Mouse (Mus musculus) left cerebral cortex, postnatal 14 days (tissue): ENCODE measurements at regions not wholly inside any gene's neighbourhood (a gene's known extent, or its start where the extent isn't known, plus 50 kb on each side); places are given as distances from the start of the nearest gene placed in this dataset.

Source experiments
- DNase-seq, 2 experiments: peaks; one replicate each; pipeline ENCODE4 v3.0.0; 2021 to 2022; ENCODE audit warnings: low spot score in 2 of 2, mixed read lengths in 1 of 2
- intact Hi-C: fragments of 180-260 bp; cut with DNase I; formaldehyde crosslinking; loops from one replicate; pipeline ENCODE4 v1.15.1; 2025

DNA sequence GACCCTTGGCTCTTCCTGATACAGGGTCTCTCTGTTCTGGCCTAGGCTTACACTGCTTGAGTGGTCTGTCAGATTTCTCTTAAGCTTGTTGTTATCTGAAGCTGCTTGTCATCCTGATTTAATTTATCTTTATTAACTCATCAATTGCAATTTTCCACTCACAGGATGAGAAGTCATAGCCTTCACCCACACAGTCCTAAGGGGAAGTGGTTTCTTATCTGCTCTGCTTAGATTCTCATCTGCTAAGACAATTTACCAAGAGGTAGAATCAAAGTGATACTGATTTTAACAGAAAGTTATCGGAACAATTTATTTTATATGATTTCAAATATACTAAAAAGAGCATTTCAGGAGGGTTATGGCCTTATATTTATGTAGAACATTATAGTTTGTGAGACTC, 249.4 kb downstream of the Mex3b start:
- intact Hi-C loops, result no loop called here
- no peak for DNase-seq

DNA sequence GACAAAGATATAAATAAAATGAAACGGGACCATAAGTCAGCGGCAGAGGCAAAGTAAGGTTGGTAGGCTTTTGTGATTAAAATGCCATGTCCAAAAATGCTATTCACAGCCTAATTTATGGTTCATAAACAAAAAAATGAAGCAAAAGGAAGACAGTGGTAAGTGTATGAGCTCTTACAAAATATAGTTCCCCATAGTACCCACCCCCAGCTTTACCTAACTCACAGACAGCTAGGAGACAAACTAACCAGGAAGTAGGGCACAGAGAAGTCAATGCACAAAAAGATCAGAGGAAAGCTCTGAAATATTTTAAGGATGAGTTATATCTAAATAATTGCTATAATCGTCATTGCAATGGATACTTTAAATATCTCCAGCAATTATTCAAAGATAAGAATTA, 249.9 kb downstream of the Mex3b start:
- DNase-seq, result no peak
- intact Hi-C loops, result no loop called here

DNA sequence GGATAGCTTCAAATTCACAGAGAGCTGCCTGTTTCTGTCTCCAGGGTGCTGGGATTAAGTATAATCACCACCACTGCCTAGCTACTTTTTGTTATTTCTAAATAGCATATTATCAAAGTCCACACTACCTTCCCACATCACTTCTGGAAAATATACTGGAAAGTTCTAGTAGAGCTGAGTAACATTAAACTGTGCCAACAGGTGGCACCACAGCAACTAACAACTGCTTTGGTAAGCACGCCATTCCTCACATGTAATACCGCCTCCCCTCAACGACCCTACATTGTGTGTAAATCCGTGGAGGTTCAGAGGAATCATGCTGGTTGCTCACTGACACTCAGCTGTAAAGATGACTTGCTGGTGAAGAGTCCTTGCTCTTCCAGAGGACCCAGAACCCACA, 259.1 kb downstream of the Mex3b start:
- intact Hi-C loops, result no loop called here
- DNase-seq, result no peak

DNA sequence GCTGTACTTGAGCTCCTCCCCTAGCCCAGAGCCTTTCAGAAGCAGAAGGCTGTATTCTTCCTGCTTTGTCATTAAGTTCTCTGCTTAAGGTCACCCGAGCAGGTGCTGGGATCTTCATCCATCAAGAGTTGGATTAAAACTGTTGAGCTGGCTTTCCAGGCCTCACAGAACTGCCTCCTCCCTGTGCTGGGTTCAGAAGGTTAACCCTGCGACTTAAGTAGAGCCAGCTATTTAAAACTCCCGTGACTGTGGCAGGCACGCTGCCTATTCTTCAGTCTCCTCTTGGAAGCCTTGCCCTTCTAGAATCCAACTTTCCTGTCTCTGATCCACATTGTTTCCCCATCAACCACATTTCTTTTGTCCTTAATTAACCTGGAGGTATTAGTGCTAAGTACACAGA, 273.1 kb downstream of the Mex3b start:
- intact Hi-C loops, result loop anchor here (10.0 kb wide), 1 partner anchor 125 kb away; no protein-coding TSS in a partner anchor
- no peak for DNase-seq

DNA sequence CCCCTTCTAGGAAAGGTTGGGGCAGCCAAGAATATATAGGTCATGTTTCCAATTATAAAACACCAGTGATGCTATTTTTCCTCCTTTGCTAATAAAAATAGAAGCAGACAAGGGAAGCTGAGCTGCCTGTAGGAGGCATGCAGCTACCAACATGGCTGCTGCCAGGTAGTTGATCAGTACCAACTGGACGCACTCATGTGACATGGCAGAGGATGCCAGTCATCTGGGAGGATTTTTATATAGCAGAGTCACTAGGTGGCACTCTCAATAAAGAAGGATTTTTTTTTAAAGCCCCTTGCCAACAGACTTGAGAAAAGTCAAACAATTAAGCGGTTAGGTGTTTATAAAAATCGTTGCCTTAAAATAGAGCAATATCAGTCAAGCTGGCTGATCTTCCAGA, 273.5 kb downstream of the Mex3b start:
- no peak for DNase-seq
- intact Hi-C loops, result loop anchor here (10.0 kb wide), 1 partner anchor 126 kb away; no protein-coding TSS in a partner anchor

DNA sequence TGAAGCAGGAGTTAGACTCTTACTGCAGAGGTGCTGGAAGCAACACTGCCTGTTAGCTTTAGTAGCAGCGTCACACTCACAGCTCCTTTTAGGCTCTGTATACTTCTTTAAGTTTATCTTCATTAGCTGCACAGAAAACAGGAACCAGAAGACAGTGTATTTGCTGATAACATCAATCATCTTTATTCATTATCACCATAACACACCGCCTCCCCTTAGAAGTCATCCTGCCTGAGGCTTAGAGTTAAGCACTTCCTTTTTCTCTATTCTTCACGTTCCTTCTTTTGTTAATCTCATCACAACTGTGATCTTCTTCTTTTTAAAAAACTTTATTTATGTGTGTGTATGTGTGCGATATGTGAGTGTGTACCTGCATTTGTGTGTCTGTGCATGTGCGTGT, 276.9 kb downstream of the Mex3b start:
- DNase-seq, result no peak
- intact Hi-C loops, result loop anchor here (10.0 kb wide), 1 partner anchor 129 kb away; no protein-coding TSS in a partner anchor

DNA sequence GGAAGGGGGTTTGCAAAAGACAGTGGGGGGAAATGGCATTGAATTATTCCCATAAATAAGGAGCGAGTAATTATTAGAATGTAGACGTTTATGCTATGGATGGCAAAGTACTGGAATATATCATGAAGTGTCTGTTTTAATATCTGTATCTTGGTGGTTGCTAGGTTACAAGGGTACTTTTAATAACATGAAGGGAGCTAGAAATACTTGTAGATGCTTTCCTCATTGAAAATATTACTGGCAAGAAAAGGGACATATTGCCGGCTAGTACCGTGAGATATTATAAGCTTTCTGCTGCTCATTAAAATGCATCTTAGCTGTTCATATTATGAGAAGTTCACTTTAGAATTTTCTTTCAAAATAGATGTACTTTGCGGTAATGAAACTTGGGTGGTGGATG, 278.4 kb downstream of the Mex3b start:
- intact Hi-C loops, result loop anchor here (10.0 kb wide), 1 partner anchor 131 kb away; no protein-coding TSS in a partner anchor
- DNase-seq, result peak in 1 of 2 experiments; percentile 36

DNA sequence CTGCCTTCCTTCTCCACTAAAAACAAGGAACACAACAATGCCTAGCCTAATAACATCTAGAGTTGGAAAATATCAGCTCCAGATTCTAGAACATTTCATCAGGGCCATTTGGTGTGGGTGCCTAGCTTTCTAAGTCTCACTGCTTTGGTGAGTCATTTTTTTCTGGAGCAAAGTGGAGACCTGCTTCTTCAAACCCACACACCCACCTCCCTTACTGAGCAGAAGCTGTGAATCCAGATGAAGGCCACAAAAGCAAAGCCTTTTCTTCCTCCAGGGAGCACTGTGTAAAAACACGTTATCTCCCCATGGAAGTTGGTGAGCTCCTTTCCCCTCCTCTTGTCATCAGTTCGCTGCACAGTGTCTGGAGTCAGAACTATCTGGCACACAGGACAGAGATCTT, 294.1 kb downstream of the Mex3b start:
- DNase-seq, result no peak
- intact Hi-C loops, result no loop called here

DNA sequence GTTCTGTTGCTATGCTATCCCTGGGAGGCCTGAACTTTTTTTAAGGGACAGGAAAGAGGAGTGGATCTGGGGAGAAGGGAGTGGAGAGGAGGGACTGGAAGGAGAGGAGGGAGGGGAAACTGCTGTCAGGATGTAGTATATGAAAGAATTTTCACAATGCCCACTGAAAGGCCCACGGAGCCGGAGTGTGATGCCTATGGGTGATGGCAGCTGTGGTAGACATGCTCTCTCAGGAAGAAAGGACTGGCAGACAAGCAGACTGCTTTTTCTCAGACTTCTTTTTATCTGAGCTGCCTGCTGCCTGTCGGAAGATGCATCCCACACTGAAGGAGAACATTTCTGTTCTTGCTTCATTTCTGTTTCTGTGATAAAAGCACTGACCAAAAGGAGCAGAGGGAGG, 295.7 kb downstream of the Mex3b start:
- DNase-seq, result no peak
- intact Hi-C loops, result no loop called here

DNA sequence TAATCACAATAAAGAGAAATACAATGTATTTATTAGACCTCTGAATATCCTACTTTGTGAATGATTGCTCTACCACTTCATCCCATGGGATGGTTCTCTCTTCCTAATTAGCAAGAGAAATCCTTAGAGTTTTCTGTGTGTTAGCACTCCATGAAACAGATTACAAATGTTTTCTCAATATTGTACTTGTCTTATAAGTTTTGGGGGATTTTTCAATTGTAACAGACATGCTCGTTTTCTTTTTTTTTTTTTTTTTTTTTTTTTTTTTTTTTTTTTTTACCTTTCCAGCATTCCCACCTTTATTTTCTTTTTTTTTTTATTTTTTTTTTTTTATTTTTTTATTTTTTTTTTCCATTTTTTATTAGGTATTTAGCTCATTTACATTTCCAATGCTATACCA, 312.3 kb downstream of the Mex3b start:
- intact Hi-C loops, result no loop called here
- no peak for DNase-seq

DNA sequence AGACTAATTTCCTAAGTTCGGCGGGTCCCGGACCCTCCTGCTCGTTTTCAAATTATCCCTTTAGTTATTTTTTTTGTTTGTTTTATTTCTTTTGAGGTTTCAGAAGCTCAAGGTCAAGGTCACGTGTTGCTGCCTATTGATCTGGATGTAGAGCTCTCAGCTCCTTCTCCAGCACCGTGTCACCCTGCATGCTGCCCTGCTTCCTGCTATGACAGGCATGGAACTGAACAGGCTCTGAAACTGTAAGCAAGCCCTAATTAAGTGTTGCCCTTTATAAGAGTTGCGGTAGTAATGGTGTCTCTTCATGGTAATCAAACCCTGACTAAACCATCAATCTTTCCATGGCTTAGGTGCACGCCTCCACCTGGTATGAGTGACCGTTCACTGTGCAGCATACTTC, 319.2 kb downstream of the Mex3b start:
- no peak for DNase-seq
- intact Hi-C loops, result no loop called here

DNA sequence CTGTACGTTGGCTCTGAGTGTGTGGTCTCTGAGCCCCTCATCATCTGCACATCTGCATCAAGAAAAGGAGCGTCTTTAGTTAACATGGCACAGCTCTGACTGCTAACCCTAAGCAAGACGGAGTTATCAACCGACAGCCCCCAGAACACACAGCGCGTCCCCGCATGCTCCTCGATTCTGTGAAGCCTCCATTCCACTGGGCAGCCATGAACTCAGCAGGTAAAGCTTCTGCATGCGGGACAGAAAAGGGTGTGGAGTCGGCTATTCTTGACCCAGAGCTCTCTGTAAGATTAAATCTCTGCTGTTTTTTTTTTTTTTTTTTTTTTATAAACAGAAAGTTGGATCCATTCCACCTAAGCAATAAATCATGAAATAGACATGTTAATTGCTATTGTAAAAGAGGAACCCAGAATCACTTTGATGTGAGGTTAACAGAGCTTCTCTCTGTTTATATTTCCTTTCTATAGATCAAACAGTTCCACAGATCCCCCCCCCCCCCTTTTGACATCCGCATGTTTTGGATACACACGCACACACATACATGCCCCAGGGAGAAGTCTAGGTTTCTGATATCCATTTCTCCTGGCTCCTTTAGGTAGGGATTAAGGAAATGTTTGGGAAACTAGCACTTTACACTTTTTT, 328.9 kb downstream of the Mex3b start:
- no peak for DNase-seq
- intact Hi-C loops, result no loop called here

DNA sequence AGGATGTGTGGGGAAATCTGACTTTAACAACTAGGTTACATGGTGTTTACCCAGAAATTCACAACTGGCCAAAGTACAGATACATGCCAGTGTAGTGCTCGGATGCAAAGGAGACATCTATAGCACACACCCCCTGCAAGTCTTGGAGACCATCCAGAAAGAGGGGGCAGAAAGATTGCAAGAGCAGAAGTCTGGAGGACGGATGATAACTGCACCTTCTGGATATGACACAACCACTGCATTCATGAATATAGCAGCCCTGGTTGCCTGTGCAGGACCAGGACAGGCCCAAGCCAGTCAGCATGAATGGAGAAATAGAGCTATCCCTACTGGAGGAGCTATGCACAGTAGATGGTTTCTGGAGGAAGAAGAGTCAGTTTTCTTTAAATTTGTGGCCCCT, 330.4 kb downstream of the Mex3b start:
- peak in 1 of 2 experiments; percentile 12 for DNase-seq
- intact Hi-C loops, result no loop called here

DNA sequence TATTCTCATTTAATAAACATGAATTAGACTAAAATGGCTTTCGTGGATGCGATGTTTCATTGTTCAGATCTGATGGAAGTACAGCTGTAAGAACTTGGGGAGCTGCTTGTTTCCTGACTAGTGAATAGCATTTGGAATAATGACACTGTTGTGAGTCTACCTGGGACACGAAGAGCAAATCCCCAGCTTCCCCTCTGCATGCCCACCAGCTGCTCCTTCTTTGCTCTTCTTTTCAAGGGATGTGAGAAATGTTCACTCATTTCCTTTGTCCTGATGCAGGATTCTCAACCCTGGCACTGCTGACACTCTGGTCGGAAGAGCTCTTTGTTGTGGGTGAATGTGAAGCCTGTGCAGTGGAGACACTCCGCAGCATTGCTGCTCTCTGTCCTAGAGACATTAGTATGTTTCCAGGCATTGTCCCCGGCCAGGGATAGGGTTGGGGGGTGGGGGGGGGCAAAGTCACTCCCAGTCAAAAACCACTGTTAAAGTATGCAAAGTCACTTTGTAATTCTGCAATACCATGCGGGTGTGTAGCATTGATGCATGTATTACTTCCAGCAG, 334.1 kb downstream of the Mex3b start:
- DNase-seq, result no peak
- intact Hi-C loops, result no loop called here

DNA sequence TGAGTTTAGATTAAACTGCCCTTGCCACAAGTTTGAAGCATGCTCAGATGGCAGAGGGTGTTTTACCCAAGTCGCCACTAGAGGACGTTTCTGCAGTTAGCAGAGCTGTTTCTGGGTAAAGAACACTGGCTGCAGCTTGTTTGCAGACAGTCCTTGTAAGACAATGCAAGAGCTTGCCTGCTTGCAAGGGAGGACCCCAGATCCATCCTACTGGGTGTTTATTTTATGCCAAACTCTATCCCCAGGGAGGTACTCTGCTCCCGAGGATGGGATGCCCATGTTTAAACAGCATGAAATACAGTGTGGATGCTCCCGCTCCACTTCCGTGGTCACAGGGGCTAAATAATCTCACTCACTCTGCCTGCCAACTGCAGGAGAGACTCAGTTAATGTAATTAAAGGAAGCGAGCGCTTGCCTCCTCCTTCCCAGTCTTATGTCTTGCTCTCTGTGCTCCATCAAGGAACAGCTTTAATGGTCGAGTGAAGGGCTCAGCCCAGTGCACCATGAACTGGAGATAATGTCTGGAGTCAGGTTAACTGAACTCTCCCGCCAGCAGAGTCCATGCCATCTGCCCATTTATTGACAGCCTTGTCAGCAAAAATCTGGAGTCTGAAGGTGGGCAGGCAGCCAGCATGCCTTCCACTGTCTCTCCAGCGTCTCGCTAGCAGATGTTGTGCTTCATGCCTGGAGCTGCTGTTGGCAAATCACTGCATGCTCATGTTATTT, 334.8 kb downstream of the Mex3b start:
- DNase-seq, result peak; percentile 73 to 85
- intact Hi-C loops, result no loop called here

DNA sequence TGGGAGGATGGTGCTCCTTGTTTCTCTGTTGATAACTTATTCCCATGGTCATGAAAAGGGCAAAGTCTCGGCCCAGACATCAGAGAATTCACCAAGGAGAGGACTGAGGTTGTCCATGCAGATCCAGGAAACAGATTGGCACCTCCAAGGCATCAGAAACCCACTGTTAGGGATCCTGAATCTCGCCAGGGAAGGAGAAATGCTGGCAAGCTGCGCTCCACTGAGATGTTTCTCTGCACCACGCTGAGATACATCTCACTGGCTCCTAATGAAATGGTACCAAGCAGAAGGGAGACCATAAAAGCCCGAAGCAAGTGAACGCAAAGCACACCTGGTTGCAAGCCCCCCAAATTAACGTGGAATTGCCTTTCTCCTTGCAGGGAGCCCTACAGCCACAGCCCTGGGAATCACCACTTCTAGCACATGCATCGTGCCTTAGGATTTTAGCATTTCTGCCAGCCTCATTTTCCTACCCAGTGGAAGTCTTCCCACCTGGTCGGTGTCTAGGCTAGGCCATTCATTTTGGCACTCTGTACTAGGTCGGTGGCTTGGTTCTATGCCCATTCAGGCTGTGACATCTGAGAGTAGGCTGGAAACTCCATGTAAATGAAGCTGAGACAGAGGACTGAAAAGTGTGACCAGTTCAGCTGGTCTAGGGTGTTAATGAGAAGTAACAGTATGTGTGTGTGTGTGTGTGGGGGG, 336.3 kb downstream of the Mex3b start:
- intact Hi-C loops, result no loop called here
- no peak for DNase-seq

DNA sequence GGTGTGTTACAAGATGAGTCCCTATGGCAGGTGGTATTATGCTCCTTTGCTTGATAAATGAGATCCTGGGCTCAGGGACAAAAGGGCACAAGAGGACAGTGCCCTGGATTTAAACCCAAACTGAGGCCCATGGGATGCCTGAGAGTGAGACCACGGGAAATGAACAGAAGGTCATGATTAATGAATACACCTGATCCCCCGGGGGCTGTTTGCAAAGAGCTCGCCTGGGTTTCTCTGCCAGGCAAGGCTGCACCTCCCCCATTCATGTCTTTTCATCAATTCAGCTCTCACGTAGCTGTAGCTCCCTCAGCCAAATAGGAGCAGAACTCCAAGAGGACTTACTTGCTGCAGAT, 336.9 kb downstream of the Mex3b start:
- intact Hi-C loops, result no loop called here
- no peak for DNase-seq

DNA sequence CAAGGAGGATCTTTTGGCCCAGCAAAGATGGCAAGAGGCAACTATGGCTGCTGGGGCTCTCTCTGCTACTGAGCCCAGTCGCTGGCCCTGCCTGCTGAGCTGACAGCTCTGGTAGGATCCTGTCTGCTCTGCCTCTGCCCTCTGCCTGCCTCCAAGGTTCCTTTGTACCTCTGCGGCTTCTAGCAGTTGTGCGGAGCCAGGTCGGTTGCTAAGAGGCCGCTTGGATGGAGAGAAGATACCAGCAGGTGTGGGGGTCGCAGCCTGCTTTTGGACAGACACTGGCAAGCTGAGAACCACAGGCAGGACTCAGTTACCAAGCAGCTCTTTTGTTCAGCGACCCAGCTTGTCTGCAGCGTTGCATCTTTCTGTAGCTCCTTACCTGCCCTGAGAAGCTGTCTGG, 337.6 kb downstream of the Mex3b start:
- intact Hi-C loops, result no loop called here
- no peak for DNase-seq

DNA sequence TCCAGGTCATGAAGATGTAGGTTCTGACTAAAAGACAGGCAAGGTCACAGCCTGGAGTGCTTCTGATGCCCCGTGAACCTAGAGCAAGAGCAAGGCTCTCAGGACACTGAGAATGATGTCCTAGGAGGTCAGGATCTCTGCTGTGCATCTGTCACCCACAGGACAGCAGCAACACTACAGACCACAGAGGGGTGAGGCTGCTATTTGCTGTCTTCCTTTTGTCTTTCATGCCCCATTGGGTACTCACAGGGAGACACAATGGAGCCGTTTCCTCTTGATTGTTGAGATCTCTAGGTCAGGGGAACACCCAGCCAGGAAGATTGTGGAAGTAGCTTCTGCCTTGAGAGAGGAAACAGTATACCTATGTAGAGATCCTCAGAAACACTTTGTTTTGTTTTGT, 339.9 kb downstream of the Mex3b start:
- DNase-seq, result no peak
- intact Hi-C loops, result no loop called here

DNA sequence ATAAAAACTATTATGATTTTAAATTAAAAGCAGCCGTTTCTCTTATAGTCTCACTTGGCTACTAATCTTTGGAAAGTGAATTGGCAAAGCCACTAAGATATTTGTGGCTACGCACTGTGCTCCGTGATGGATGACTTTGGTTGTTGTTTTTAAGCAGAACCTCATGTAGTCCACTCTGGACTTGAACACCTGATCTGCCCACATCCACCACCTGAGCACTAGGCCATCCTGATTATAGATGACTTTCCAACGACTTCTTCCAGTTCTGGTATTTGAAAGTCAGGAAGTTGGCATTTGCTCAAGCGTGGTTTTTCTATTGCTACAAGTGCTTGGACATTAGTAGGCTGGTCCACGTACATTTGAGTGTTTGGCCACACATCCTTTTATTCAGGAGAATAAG, 344.5 kb downstream of the Mex3b start:
- intact Hi-C loops, result no loop called here
- no peak for DNase-seq
